Mouse (Mus musculus) lung, embryonic 14.5 days (tissue): ENCODE measurements around the gene Nsl1. TPM values are rescaled to one million over a fixed set of nuclear protein-coding genes. Genes with fewer than 3 reads are reported as not detected.

ENCODE experiments used
- ATAC-seq: fragments of 200-750 bp; cut with Nextera tagmentation; 2 replicates; pipeline ENCODE4 v1.8.0; 2017; ENCODE audit warnings: mild to moderate bottlenecking, moderate TSS enrichment, moderate library complexity; ENCODE audit not compliant: insufficient read depth
- DNase-seq: peaks from one replicate; pipeline ENCODE4 v3.0.0-alpha.2; 2015
- H3K27ac ChIP-seq: fragments of 300-500 bp; sonication (generic); 2 replicates; pipeline ENCODE4 v1.5.1; 2014; ENCODE audit warnings: low read depth, mild to moderate bottlenecking, moderate library complexity
- H3K27me3 ChIP-seq: fragments of 300-500 bp; sonication (generic); 2 replicates; pipeline ENCODE4 v1.6.1; 2014; ENCODE audit warnings: low read length, control low read depth; ENCODE audit not compliant: insufficient read depth
- H3K36me3 ChIP-seq: fragments of 300-500 bp; sonication (generic); 2 replicates; pipeline ENCODE4 v1.6.1; 2014; ENCODE audit warnings: control low read depth; ENCODE audit not compliant: insufficient read depth
- H3K4me1 ChIP-seq: fragments of 300-500 bp; sonication (generic); 2 replicates; pipeline ENCODE4 v1.6.1; 2014; ENCODE audit warnings: antibody characterized with exemption, control low read depth; ENCODE audit not compliant: insufficient read depth
- H3K4me2 ChIP-seq: fragments of 300-500 bp; sonication (generic); 2 replicates; pipeline ENCODE4 v1.6.1; 2014; ENCODE audit warnings: mild to moderate bottlenecking
- H3K4me3 ChIP-seq: fragments of 300-500 bp; sonication (generic); 2 replicates; pipeline ENCODE4 v1.5.1; 2014; ENCODE audit warnings: low read depth, low read length
- H3K9ac ChIP-seq: fragments of 300-500 bp; sonication (generic); 2 replicates; pipeline ENCODE4 v1.6.1; 2014
- H3K9me3 ChIP-seq: fragments of 300-500 bp; sonication (generic); 2 replicates; pipeline ENCODE4 v1.6.1; 2016; ENCODE audit warnings: low read depth, low read length, control low read depth
- CTCF ChIP-seq: IDR thresholded peaks from 2 replicates; pipeline ENCODE4 v1.5.1; 2016; ENCODE audit warnings: antibody characterized with exemption, low read depth
- WGBS: fragments of 180-500 bp; shearing (Covaris S2); extraction: QIAGEN DNeasy Blood & Tissue Kit; methylation state at CpG from one replicate; pipeline ENCODE4 v1.1.7; 2014; 5-methylcytosine and 5-hydroxymethylcytosine counted together
- polyA plus RNA-seq: library from polyadenylated mRNA; unstranded; fragments of >200 nt; fragmentation: Nextera tagmentation; extraction: Ambion mirVana; gene quantifications from 2 replicates; pipeline ENCODE4 v1.2.1, GENCODE M21; 2014

The Nsl1 gene
- polyA plus RNA-seq, 1 experiment from 2014 or later: 30.1 TPM

GRCm38 (mm10) chr1:191068377-191068776, 5.6 kb downstream of the Nsl1 start:
- Histone ChIP-seq H3K9ac (no peak overlapping the region), H3K36me3 (peaks cover 73% of the 10 kb centered on the region), H3K27ac (no peak overlapping the region), H3K9me3 (no peaks in the 10 kb centered on the region), H3K4me3 (no peak overlapping the region), H3K27me3 (no peaks in the 10 kb centered on the region), H3K4me2 (no peak overlapping the region), H3K4me1 (peaks cover 4% of the 10 kb centered on the region; the same call in 1 of the 2 replicates)
- ATAC-seq (no peak), DNase-seq (peak; percentile 53)
- TF ChIP-seq CTCF: peak; percentile 33
- 86% methylated on average over 5 of the region's 5 CpGs for WGBS

- no peak for TF ChIP-seq CTCF
- H3K4me1 ChIP-seq: no peaks in the 10 kb centered on the region
- no peak overlapping the region for H3K27ac ChIP-seq
- 84% methylated on average over 4 of the region's 4 CpGs for WGBS
- H3K4me2 ChIP-seq: no peak overlapping the region
- peaks cover 86% of the 10 kb centered on the region for H3K36me3 ChIP-seq
- H3K9ac ChIP-seq: no peak overlapping the region
- H3K4me3 ChIP-seq: no peak overlapping the region
- no peaks in the 10 kb centered on the region for H3K27me3 ChIP-seq
- no peak for ATAC-seq
- no peak for DNase-seq
- H3K9me3 ChIP-seq: no peaks in the 10 kb centered on the region
Measured at GRCm38 (mm10) chr1:191070259-191070658, 7.4 kb downstream of the Nsl1 start.

- ATAC-seq: no peak
- WGBS: 87% methylated on average over 6 of the region's 6 CpGs
- Histone ChIP-seq H3K9ac (no peak overlapping the region), H3K4me1 (no peaks in the 10 kb centered on the region), H3K36me3 (peaks cover 78% of the 10 kb centered on the region), H3K4me3 (no peak overlapping the region), H3K27me3 (no peaks in the 10 kb centered on the region), H3K4me2 (no peak overlapping the region), H3K9me3 (no peaks in the 10 kb centered on the region), H3K27ac (no peak overlapping the region)
- no peak for DNase-seq
- TF ChIP-seq CTCF: no peak
Measured at GRCm38 (mm10) chr1:191071613-191072012, 8.8 kb downstream of the Nsl1 start.

GRCm38 (mm10) chr1:191072329-191072913, 9.6 kb downstream of the Nsl1 start:
- WGBS: 94% methylated on average over 16 of the region's 16 CpGs
- no peak for DNase-seq
- no peak for ATAC-seq
- no peak for TF ChIP-seq CTCF
- Histone ChIP-seq H3K36me3 (peaks cover 84% of the 10 kb centered on the region), H3K27ac (peak overlapping the region; percentile 9; the same call in 1 of the 2 replicates), H3K4me1 (no peaks in the 10 kb centered on the region), H3K4me3 (no peak overlapping the region), H3K9ac (no peak overlapping the region), H3K9me3 (no peaks in the 10 kb centered on the region), H3K27me3 (no peaks in the 10 kb centered on the region), H3K4me2 (no peak overlapping the region)

GRCm38 (mm10) chr1:191073001-191073400, 10.2 kb downstream of the Nsl1 start:
- no peak overlapping the region for H3K4me3 ChIP-seq
- no peaks in the 10 kb centered on the region for H3K9me3 ChIP-seq
- 52% methylated on average over 6 of the region's 6 CpGs for WGBS
- H3K4me2 ChIP-seq: no peak overlapping the region
- ATAC-seq: no peak
- no peaks in the 10 kb centered on the region for H3K4me1 ChIP-seq
- peak; percentile 76 for DNase-seq
- H3K27me3 ChIP-seq: no peaks in the 10 kb centered on the region
- TF ChIP-seq CTCF: no peak
- 0 out of 2 replicates have a peak overlapping the region, but pooled peaks have one; percentile 9 for H3K27ac ChIP-seq
- H3K36me3 ChIP-seq: peaks cover 84% of the 10 kb centered on the region
- no peak overlapping the region for H3K9ac ChIP-seq

- Histone ChIP-seq H3K4me1 (no peaks in the 10 kb centered on the region), H3K27me3 (no peaks in the 10 kb centered on the region), H3K27ac (no peak overlapping the region), H3K9me3 (no peaks in the 10 kb centered on the region), H3K4me2 (no peak overlapping the region), H3K9ac (no peak overlapping the region), H3K4me3 (no peak overlapping the region), H3K36me3 (peaks cover 84% of the 10 kb centered on the region)
- DNase-seq: no peak
- whole genome bisulfite sequencing: 76% methylated on average over 4 of the region's 4 CpGs
- ATAC-seq: no peak
- no peak for TF ChIP-seq CTCF
Measured at GRCm38 (mm10) chr1:191073486-191073885, 10.7 kb downstream of the Nsl1 start.

GRCm38 (mm10) chr1:191075199-191075883, 12.5 kb downstream of the Nsl1 start:
- Histone ChIP-seq H3K27me3 (no peaks in the 10 kb centered on the region), H3K4me2 (no peak overlapping the region), H3K27ac (no peak overlapping the region), H3K9ac (no peak overlapping the region), H3K4me3 (no peak overlapping the region), H3K4me1 (no peaks in the 10 kb centered on the region), H3K9me3 (no peaks in the 10 kb centered on the region), H3K36me3 (peaks cover 84% of the 10 kb centered on the region)
- WGBS: 47% methylated on average over 10 of the region's 10 CpGs
- peak; percentile 85 for DNase-seq
- peak; percentile 77 for TF ChIP-seq CTCF
- peak; percentile 44; the same call in 1 of the 2 replicates for ATAC-seq
